Mouse (Mus musculus) G1E-ER4 (cell line): ENCODE results near the gene Col4a3. TPM values are rescaled to one million over a fixed set of nuclear protein-coding genes. Genes with fewer than 3 reads are reported as not detected.

ENCODE experiments used
- GATA1 ChIP-seq: IDR thresholded peaks from one replicate; pipeline ENCODE4 v1.8.0; 2012; ENCODE audit warnings: low read length, inconsistent platforms
- polyA plus RNA-seq: library from polyadenylated mRNA; stranded (reverse); fragments of >175 nt; gene quantifications from 2 replicates; pipeline ENCODE4 v1.2.3, GENCODE M21; 2012

The Col4a3 gene
- polyA plus RNA-seq, 1 experiment = 4.3 TPM

- no peak for TF ChIP-seq GATA1
These were observed 131.2 kb downstream of the Col4a3 start for GRCm38 (mm10) chr1:82717816-82718512.

GRCm38 (mm10) chr1:82724339-82725025, 137.8 kb downstream of the Col4a3 start, which contains the start of gene Mff:
Gene Mff (plus strand): TSS chr1:82724890.
- TF ChIP-seq GATA1 = no peak

- TF ChIP-seq GATA1 = no peak
These were observed 138.5 kb downstream of the Col4a3 start for GRCm38 (mm10) chr1:82725026-82725874.

- TF ChIP-seq GATA1 = no peak
These were observed 139.1 kb downstream of the Col4a3 start for GRCm38 (mm10) chr1:82725875-82726185.

- TF ChIP-seq GATA1 = peak; percentile 41
These were observed 139.8 kb downstream of the Col4a3 start for GRCm38 (mm10) chr1:82726482-82726881.

- no peak for TF ChIP-seq GATA1
These were observed 146.6 kb downstream of the Col4a3 start for GRCm38 (mm10) chr1:82733357-82733756.

GRCm38 (mm10) chr1:82738066-82738465, 151.3 kb downstream of the Col4a3 start:
- TF ChIP-seq GATA1 = no peak

GRCm38 (mm10) chr1:82741539-82741938, 154.8 kb downstream of the Col4a3 start:
- TF ChIP-seq GATA1 = no peak

- no peak for TF ChIP-seq GATA1
These were observed 157.2 kb downstream of the Col4a3 start for GRCm38 (mm10) chr1:82743962-82744361.

- no peak for TF ChIP-seq GATA1
These were observed 159.7 kb downstream of the Col4a3 start for GRCm38 (mm10) chr1:82746408-82746807.

- peak; percentile 10 for TF ChIP-seq GATA1
These were observed 161.2 kb downstream of the Col4a3 start for GRCm38 (mm10) chr1:82747714-82748452.

GRCm38 (mm10) chr1:82759520-82759919, 172.8 kb downstream of the Col4a3 start:
- no peak for TF ChIP-seq GATA1

- no peak for TF ChIP-seq GATA1
These were observed 174.9 kb downstream of the Col4a3 start for GRCm38 (mm10) chr1:82761454-82762169.

GRCm38 (mm10) chr1:82762274-82762673, 175.6 kb downstream of the Col4a3 start:
- TF ChIP-seq GATA1 = no peak

- no peak for TF ChIP-seq GATA1
These were observed 179.5 kb downstream of the Col4a3 start for GRCm38 (mm10) chr1:82766227-82766626.
